Mouse (Mus musculus) adrenal gland, postnatal 14 days (tissue): ENCODE measurements around the gene Nr3c2. TPM values are rescaled to one million over a fixed set of nuclear protein-coding genes. Genes with fewer than 3 reads are reported as not detected.

Experiments
- DNase-seq: peaks from one replicate; pipeline ENCODE4 v3.0.0; 2021; ENCODE audit warnings: mixed read lengths
- total RNA-seq: library from RNA; stranded (reverse); gene quantifications from 2 replicates; pipeline ENCODE4 v1.2.3, GENCODE M21; 2021

Nr3c2 gene
- total RNA-seq, 1 experiment from 2014 or later = 6.0 TPM

- no peak for DNase-seq
Measured at GRCm38 (mm10) chr8:77056853-77057252, 157.6 kb downstream of the Nr3c2 start.

GRCm38 (mm10) chr8:77082687-77083086, 183.4 kb downstream of the Nr3c2 start:
- DNase-seq = no peak

GRCm38 (mm10) chr8:77086036-77086435, 186.8 kb downstream of the Nr3c2 start:
- no peak for DNase-seq

- no peak for DNase-seq
Measured at GRCm38 (mm10) chr8:77096721-77097120, 197.5 kb downstream of the Nr3c2 start.

GRCm38 (mm10) chr8:77098101-77098500, 198.9 kb downstream of the Nr3c2 start:
- no peak for DNase-seq

GRCm38 (mm10) chr8:77100370-77100769, 201.1 kb downstream of the Nr3c2 start:
- DNase-seq = no peak

- no peak for DNase-seq
Measured at GRCm38 (mm10) chr8:77102879-77103278, 203.6 kb downstream of the Nr3c2 start.

GRCm38 (mm10) chr8:77112719-77113118, 213.5 kb downstream of the Nr3c2 start:
- no peak for DNase-seq

GRCm38 (mm10) chr8:77114769-77115168, 215.5 kb downstream of the Nr3c2 start:
- no peak for DNase-seq

GRCm38 (mm10) chr8:77116419-77117079, 217.3 kb downstream of the Nr3c2 start:
- no peak for DNase-seq

- no peak for DNase-seq
Measured at GRCm38 (mm10) chr8:77120810-77121570, 221.7 kb downstream of the Nr3c2 start.

- DNase-seq = no peak
Measured at GRCm38 (mm10) chr8:77121571-77121890, 222.3 kb downstream of the Nr3c2 start.

GRCm38 (mm10) chr8:77122300-77122699, 223.1 kb downstream of the Nr3c2 start:
- DNase-seq = no peak

GRCm38 (mm10) chr8:77125777-77126176, 226.5 kb downstream of the Nr3c2 start:
- DNase-seq = no peak

- DNase-seq = no peak
Measured at GRCm38 (mm10) chr8:77128006-77128405, 228.8 kb downstream of the Nr3c2 start.

GRCm38 (mm10) chr8:77132903-77133637, 233.8 kb downstream of the Nr3c2 start:
- peak; percentile 14 for DNase-seq

- DNase-seq = no peak
Measured at GRCm38 (mm10) chr8:77133797-77134385, 234.6 kb downstream of the Nr3c2 start.

- DNase-seq = no peak
Measured at GRCm38 (mm10) chr8:77145285-77145684, 246.0 kb downstream of the Nr3c2 start.

- peak; percentile 16 for DNase-seq
Measured at GRCm38 (mm10) chr8:77154496-77154895, 255.3 kb downstream of the Nr3c2 start.

GRCm38 (mm10) chr8:77169320-77169719, 270.1 kb downstream of the Nr3c2 start:
- no peak for DNase-seq

- no peak for DNase-seq
Measured at GRCm38 (mm10) chr8:77169757-77170438, 270.7 kb downstream of the Nr3c2 start.

- DNase-seq = no peak
Measured at GRCm38 (mm10) chr8:77170439-77170759, 271.2 kb downstream of the Nr3c2 start.
